Mouse (Mus musculus): ENCODE measurements around the gene Sh3pxd2a.

Sh3pxd2a gene

DNA sequence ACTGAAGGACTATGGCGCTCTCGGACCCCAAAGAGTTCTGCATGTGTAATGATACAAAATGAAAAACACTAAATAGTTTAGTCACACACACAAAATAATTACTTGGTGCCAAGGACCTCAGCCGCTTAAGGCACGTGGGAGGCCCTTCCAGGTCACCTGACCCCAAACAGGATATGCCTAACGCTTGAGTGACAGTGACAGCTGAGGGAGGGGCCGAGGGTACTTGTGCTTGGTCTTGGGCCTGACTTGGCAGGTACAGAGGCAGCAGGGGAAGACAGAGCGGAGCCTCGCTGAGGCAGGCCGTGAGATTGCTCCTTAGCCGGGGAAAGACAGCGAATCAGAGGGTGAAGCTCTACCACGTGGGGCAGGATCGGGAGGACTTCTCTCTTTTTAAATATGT is 73.3 kb downstream of the Sh3pxd2a start:
- ChIA-PET POLR2A (interaction anchor here in 3 of 4 experiments (0.8 to 6.0 kb wide), 12 partner anchors 9 to 84 kb away, joined by 3 to 30 read pairs (median 4); no protein-coding TSS in a partner anchor), CTCF (interaction anchor here in 1 of 4 experiments (1.0 to 1.2 kb wide), 2 partner anchors 16 to 35 kb away, joined by 5 read pairs; no protein-coding TSS in a partner anchor)

DNA sequence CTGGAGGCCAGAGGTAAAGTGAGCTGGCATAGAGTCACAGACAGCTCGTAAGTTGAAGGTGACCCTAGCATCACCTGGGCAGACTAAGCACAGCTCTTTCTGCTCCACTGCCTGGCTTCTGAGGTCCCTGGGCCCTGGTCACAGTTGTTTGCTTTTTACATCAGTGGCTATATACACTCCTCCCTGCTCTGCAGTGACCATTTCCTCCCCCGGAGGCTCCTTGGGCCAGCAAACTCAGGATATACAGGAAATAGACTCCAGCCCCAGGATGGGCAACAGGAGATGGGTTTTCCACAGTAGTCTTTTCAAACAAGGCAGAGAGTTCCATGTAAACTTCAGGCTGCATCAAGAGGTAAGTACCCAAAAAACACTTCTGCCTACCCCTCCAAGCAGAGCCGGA is 76.3 kb downstream of the Sh3pxd2a start:
- ChIA-PET CTCF (interaction anchor here in 2 of 4 experiments (1.4 to 1.5 kb wide), 2 partner anchors 13 to 14 kb away, joined by 3 to 8 read pairs; no protein-coding TSS in a partner anchor), POLR2A (interaction anchor here in 2 of 4 experiments (0.8 to 2.1 kb wide), 6 partner anchors 13 to 44 kb away, joined by 3 to 6 read pairs (median 3); no protein-coding TSS in a partner anchor)

DNA sequence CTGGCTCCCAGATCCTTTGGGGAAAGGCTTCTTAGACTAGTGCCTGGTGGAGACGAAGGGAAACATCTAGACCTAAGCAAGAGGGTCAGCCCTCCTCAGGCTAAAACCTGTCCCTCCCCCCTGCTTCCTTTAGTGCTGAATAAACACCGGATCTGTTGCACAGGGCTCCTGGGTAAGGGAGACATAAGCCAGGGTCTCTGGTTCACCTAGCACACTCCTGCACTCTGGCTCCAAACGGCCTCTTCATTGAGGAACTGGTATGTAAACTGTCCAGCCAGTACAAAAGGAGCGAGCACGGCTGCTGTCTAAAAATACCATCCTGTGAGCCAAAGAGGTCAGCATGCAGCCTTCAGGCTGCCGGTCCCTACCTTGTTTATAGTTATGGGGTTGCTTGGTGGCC is 76.8 kb downstream of the Sh3pxd2a start:
- CTCF ChIA-PET = interaction anchor here in 3 of 4 experiments (1.0 to 5.1 kb wide), 4 partner anchors 13 to 25 kb away, joined by 3 to 30 read pairs (median 6); no protein-coding TSS in a partner anchor
- POLR2A ChIA-PET = interaction anchor here in 2 of 4 experiments (0.8 to 2.1 kb wide), 7 partner anchors 13 to 63 kb away, joined by 3 to 6 read pairs (median 3); no protein-coding TSS in a partner anchor

DNA sequence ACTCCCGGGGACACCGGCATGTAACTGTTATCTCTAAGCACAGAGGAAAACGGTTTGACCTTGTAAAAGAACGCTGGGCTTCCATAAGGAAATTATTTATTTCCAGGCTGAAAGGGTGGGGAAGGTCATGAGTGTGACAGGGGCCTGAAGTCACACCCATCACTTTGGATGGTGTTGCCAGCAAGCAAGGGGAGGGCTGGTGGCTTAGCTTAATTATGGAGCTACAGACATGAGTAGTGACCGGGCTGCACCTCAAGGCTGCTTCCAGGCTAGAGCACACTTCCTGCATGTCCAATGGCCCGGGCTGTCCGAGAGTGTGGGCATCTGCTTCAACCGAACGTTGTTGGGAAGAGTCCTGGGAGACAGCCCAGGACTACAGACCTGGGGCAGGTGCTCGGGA is 78.2 kb downstream of the Sh3pxd2a start:
- CTCF ChIA-PET = interaction anchor here in 3 of 4 experiments (0.6 to 5.1 kb wide), 5 partner anchors 8 to 29 kb away, joined by 3 to 30 read pairs (median 3); no protein-coding TSS in a partner anchor
- POLR2A ChIA-PET = interaction anchor here in 2 of 4 experiments (0.7 to 2.1 kb wide), 5 partner anchors 11 to 64 kb away, joined by 3 to 6 read pairs (median 3); no protein-coding TSS in a partner anchor

DNA sequence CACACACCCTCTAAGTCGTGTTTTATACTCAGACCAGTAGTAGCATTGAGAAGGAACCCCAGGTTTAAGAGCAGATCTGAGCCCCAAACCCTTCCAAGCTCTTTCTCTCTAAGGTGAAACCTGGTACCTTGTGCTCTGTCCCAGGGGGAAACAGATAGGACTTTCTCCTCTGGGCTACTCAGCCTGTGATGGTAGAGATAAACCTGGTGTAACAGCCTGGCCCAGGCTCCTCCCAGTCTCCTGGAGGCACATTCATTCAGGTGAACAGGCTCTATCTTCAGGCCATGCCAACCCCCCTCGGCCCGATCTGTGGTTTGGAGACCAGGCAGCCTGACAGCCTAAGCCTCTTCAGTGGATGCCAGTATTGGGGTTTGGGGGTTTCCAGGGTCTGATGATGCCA is 79.6 kb downstream of the Sh3pxd2a start:
- CTCF ChIA-PET = interaction anchor here (0.6 to 5.1 kb wide), 9 partner anchors 10 to 160 kb away, joined by 3 to 30 read pairs (median 5); no protein-coding TSS in a partner anchor

DNA sequence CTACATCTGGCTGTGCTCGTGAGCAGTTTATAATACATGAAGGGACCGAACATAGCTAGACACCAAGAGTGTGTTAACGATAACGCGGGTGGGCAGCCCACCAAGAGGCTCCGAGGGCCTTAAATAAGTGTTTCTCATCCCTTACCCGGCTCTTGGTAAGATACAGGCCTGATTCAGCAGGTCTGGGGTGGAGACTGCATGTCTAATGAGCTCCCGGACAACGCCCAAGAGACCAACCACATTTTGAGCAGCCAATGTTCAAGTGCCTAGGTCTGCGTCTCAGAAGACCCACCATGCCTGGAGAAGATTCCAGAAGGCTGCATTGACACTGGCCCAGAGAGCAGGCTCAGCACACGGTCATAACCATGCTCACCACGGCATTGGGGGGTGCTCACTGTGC is 80.2 kb downstream of the Sh3pxd2a start:
- ChIA-PET CTCF (interaction anchor here (0.6 to 5.1 kb wide), 10 partner anchors 10 to 161 kb away, joined by 3 to 30 read pairs (median 5); no protein-coding TSS in a partner anchor), POLR2A (interaction anchor here (0.7 to 2.0 kb wide), 18 partner anchors 9 to 114 kb away, joined by 3 to 8 read pairs (median 4); no protein-coding TSS in a partner anchor)

More for the DNA sequence above, 79.6 kb downstream of the Sh3pxd2a start:
- POLR2A ChIA-PET = interaction anchor here (0.5 to 2.0 kb wide), 17 partner anchors 8 to 201 kb away, joined by 3 to 8 read pairs (median 3); no protein-coding TSS in a partner anchor

DNA sequence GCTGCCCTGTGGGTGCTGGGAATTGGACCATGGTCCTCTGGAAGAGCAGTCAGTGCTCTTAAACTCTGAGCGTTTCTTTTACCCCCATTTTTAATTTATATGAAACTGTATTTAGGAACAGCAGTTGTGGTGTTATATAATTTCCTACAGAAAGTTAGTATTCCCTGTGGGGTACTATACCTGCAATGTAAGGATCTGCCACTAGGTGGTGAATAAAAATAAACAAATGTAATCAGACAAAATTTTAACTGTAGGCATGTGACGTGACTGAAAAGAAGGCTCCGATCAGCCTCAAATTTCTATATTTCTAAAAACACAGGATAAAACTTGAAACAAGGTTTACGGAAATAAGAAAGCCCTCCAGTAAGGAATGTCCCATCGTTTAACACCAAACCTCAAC is 81.9 kb downstream of the Sh3pxd2a start:
- POLR2A ChIA-PET = no interaction called here
- CTCF ChIA-PET = interaction anchor here in 1 of 4 experiments (1.2 kb wide), 1 partner anchor 26 kb away, joined by 4 read pairs; no protein-coding TSS in a partner anchor

DNA sequence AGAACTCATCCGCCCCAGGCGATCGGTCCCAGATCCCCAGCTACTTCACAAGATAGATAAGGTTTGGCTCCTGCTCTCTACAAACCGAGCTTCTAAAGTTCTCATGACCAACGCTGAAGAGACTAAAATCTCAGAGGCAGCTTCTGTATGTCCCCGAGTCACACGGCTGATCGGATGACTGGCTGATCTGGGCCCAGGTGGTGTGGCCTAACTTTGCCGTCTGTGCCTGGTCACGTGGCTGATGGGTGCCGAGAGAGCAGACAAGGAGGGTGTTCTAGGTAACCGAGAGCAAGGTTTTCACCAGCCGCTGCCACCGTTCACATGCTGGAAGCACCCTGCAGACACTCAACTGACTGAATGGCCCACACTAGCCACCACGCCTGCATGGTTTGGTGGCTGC is 83.2 kb downstream of the Sh3pxd2a start:
- ChIA-PET CTCF (interaction anchor here in 3 of 4 experiments (0.6 to 2.7 kb wide), 5 partner anchors 22 to 432 kb away, joined by 3 to 9 read pairs (median 3); no protein-coding TSS in a partner anchor), POLR2A (interaction anchor here in 3 of 4 experiments (0.9 to 2.5 kb wide), 11 partner anchors 9 to 105 kb away, joined by 3 to 11 read pairs (median 4); no protein-coding TSS in a partner anchor)

DNA sequence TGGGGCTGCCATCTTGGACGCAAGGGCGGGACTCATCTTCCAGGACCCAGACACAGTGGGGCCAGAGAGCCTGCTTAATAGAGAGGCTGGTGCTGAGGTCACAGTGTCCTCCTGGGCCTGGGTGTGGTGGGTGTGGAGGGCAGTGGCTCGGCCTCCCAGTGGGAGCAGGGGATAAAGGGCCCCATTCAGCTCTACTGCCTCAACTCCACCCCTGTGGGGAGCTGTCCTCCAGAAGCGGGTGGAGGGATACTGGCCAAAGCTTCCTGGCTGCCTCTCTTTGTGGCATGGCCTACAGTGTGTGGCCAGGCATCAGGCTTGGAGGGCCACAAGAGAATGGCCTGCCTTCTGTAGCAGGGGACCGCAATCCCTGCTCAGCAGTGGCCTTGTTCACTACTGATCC is 85.1 kb downstream of the Sh3pxd2a start:
- CTCF ChIA-PET = interaction anchor here in 3 of 4 experiments (0.6 to 2.7 kb wide), 12 partner anchors 16 to 207 kb away, joined by 3 to 9 read pairs (median 4); no protein-coding TSS in a partner anchor
- POLR2A ChIA-PET = interaction anchor here in 2 of 4 experiments (0.9 to 2.5 kb wide), 12 partner anchors 10 to 86 kb away, joined by 3 to 11 read pairs (median 3); partner anchors contain the start of gene Sh3pxd2a (in 1 of the 2)

DNA sequence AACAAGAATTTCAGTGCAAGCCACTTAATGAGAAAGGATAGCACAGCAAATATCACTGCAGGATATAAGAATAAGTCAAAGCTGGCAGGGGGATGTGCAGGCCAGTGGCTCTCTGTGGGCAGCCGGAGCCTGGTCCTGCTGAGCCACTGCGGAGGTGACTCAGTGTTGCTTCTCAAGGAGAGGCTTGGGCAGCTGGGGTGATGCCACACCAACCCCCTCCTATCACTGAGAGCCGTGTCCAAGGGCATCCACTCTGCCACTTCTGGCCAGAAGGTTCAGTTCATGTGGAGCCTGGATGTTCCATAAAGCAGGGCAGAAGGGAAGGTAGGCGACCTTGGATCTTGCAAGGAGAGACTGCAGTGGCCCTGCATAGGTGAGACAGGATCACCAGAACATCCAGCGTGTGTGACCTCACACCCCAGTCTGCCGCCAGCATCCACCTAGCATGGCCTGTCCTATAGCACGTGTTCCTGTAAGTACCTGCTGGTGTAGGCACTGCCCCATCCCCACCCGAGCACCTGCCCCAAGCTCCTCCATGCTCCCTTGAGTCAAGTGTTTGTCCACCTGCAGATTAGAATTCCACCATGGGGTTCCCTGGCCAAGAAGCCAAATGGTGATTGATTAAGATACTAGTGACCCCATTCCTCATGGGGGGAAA is 89.2 kb downstream of the Sh3pxd2a start:
- ChIA-PET CTCF (interaction anchor here (0.5 to 2.6 kb wide), 90 partner anchors 9 to 944 kb away, joined by 3 to 30 read pairs (median 4); partner anchors contain the start of gene Sh3pxd2a (in 1 of the 4)), POLR2A (interaction anchor here in 2 of 4 experiments (1.0 to 2.1 kb wide), 11 partner anchors 9 to 90 kb away, joined by 3 to 8 read pairs (median 4); no protein-coding TSS in a partner anchor)

DNA sequence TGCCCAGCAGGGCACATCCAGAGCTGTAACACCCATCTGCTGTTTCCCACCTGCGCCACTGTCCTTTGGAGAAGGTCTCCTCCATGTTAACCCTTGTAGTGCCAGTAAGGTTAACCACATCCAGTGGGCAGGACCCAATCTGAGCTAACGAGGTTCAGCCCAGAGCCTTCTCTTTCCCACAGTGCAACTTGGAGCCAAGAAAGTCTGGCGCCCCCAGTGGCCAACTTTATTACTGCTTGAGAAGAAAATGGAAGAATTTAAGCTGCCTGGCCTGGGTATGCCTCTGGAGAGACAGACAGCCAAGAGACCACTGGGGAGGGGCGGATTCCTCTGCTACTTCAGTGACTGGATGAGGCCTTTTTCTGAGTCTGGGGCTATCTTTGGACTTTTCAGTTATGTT is 89.8 kb downstream of the Sh3pxd2a start:
- POLR2A ChIA-PET = interaction anchor here in 2 of 4 experiments (1.0 to 2.1 kb wide), 11 partner anchors 9 to 91 kb away, joined by 3 to 8 read pairs (median 4); no protein-coding TSS in a partner anchor
- CTCF ChIA-PET = interaction anchor here (0.5 to 2.6 kb wide), 94 partner anchors 8 to 281 kb away, joined by 3 to 30 read pairs (median 4); partner anchors contain the start of gene Sh3pxd2a (in 1 of the 4)

DNA sequence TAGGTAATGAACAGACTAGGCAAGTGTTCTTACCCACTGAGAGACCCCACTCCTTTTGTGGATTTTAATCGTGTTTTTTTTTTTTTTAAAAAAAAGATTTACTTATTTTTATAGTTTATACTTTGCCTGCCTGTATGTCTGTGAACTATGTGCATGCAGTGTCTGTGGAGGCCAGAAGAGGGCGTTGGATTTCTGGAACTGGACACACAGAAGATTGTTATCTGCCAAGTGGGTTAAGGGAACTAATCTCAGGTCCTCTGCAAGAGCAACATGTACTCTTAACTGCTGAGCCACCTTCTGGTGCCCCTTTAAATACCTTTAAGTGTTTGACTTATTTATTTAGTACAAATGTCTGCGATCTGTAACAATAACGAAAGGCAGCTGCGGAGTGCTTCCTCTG is 92.2 kb downstream of the Sh3pxd2a start:
- POLR2A ChIA-PET = interaction anchor here in 1 of 4 experiments (1.0 to 1.2 kb wide), 2 partner anchors 12 to 19 kb away, joined by 3 to 4 read pairs; no protein-coding TSS in a partner anchor

DNA sequence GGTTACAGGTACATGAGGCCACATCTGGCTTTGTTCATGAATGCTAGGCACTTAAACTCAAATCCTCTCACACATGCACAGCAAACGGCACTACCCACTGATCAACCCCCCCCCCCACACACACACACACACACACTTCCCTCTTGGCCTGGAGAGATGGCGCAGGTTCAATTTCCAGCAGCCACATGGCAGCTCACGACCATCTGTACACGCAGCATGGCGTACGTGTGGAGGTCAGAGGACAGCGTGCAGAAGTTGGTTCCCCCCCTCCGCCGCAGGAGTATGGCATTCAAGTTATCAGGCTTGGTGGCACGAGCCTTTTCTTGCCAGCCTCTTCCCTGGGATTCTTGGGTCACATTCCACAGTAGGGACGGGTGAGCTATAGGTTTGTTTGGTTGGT is 92.7 kb downstream of the Sh3pxd2a start:
- CTCF ChIA-PET = interaction anchor here in 1 of 4 experiments (0.6 kb wide), 1 partner anchor 93 kb away, joined by 4 read pairs; the partner anchor contains the start of gene Sh3pxd2a

More for the DNA sequence above, 92.2 kb downstream of the Sh3pxd2a start:
- CTCF ChIA-PET = interaction anchor here in 3 of 4 experiments (0.6 to 1.3 kb wide), 7 partner anchors 16 to 130 kb away, joined by 3 to 6 read pairs (median 4); no protein-coding TSS in a partner anchor

DNA sequence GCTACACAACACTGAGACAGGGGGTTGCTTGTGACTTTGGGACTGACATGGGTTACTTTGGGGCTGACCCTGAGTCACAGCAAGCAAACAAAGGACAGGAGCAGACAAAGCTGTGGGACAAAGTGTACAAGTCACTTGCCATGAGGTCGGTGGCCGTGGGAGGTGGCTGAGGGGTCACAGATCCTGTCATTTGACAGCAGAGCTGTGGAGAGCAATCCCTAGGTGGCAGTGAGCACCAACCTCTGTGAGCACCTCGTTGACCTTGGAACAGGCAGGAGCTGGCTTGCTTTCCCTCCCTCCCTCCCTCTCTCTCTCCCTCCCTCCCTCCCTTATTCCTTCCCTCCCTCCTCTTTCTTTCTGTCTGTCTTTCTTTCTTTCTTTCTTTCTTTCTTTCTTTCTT is 95.2 kb downstream of the Sh3pxd2a start:
- POLR2A ChIA-PET = interaction anchor here in 2 of 4 experiments (0.6 to 1.4 kb wide), 8 partner anchors 10 to 89 kb away, joined by 3 to 6 read pairs (median 3); no protein-coding TSS in a partner anchor
- CTCF ChIA-PET = interaction anchor here in 3 of 4 experiments (0.7 to 4.5 kb wide), 4 partner anchors 11 to 92 kb away, joined by 3 to 17 read pairs (median 10); no protein-coding TSS in a partner anchor

More for the DNA sequence above, 92.7 kb downstream of the Sh3pxd2a start:
- POLR2A ChIA-PET = no interaction called here

DNA sequence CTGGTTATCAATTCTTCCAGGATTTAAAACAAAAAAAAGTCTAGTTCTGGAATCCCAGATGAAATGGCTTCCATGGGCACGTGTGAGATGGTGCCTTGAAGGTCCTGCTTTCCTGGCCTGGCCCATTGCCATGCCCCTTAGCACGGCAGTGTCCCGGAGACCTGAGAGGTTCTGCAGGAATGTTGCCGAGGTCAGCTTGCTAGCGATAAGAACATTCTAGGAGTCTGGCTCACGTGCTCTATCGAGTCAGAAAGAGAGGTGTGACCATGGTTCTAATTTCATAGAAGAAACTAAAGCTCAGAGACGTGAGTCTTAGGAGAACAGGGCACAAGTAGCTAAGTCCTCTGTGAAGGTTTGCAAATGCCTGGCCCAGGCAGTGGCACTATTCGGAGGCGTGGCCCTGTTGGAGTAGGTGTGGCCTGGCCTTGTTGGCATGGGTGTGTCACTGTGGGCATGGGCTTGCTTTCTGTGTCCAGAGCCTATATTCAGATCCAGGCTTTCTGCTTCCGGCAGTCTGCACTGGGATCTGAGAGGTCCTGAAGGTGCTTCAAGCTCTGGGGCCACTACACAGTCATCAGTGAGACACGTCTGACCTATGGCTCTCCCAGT is 96.8 kb downstream of the Sh3pxd2a start:
- POLR2A ChIA-PET = interaction anchor here in 2 of 4 experiments (0.6 to 1.3 kb wide), 2 partner anchors 43 to 123 kb away, joined by 3 read pairs; no protein-coding TSS in a partner anchor
- CTCF ChIA-PET = interaction anchor here in 2 of 4 experiments (1.0 to 4.5 kb wide), 4 partner anchors 11 to 121 kb away, joined by 3 to 17 read pairs (median 3); no protein-coding TSS in a partner anchor

DNA sequence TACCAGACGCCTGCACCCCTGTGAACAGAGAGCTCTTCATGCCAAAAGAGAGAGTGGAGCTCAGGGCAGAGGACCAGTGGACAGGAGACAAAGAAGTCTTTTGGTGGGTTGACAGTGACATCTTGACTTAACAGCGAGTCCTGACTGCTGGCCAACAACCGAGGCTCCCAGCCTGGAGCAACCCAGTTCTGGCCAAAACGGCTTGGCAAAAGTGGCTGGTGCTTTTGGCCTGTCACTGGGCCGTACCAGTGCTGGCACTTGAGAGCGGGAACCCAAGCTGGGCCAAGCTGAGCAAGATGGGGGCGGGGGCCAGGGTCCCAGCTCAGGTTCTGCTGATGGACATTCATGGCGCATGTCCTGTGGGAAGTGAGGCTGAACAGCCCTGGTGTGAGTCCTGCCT is 97.6 kb downstream of the Sh3pxd2a start:
- POLR2A ChIA-PET = interaction anchor here in 1 of 4 experiments (0.9 kb wide), 2 partner anchors 10 to 37 kb away, joined by 3 read pairs; no protein-coding TSS in a partner anchor
- CTCF ChIA-PET = interaction anchor here in 2 of 4 experiments (0.9 to 4.5 kb wide), 4 partner anchors 8 to 29 kb away, joined by 3 to 17 read pairs (median 3); no protein-coding TSS in a partner anchor

DNA sequence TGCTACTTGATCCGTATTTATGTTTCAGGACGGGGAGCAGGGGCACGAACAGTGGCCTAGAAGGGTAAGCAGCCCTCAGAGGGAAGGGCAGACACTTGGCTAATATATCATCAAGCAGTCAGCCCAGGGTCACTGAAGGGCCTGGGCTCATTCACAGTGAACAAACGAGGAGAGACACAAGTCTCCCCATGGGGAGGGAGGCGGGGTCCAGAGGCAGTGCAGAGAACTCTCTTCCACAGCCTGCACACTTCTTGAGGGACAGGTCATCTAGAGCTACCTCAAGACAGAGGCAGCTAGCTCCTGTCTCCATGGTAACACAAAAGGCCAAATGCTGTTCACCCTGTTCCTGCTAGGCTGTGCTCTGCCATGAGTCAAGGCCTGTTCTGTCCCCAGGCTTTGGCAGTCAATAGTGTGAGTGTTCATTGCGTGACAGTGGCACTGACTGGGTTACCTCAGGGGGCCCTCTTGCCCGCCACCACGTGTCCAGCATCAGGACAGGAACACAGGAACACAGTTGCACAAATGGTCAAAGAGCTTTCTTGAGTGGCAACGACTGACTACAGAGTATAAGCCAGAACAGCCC is 101.0 kb downstream of the Sh3pxd2a start:
- POLR2A ChIA-PET = interaction anchor here in 1 of 4 experiments (0.6 to 0.9 kb wide), 2 partner anchors 11 to 100 kb away, joined by 3 to 4 read pairs; no protein-coding TSS in a partner anchor
- CTCF ChIA-PET = interaction anchor here (0.6 to 3.3 kb wide), 4 partner anchors 11 to 16 kb away, joined by 3 to 19 read pairs (median 4); no protein-coding TSS in a partner anchor
